Mouse (Mus musculus) embryonic stem cell, embryonic (primary cell): Measurements from ENCODE around the gene Dgkd.

Source experiments
- CTCF ChIA-PET, 4 experiments: fragments of 300-600 bp in 2 of 4; fragments of 350-600 bp in 2 of 4; sonication (Branson Sonifier 250); formaldehyde crosslinking; loops; one replicate each; lab custom pipeline; 2022; ENCODE audit warnings: inconsistent platforms in 2 of 4; lab: Charles Lee
- POLR2A ChIA-PET, 4 experiments: fragments of 300-600 bp in 2 of 4; fragments of 350-600 bp in 2 of 4; sonication (Branson Sonifier 250); formaldehyde crosslinking; loops; one replicate each; lab custom pipeline; 2022; ENCODE audit warnings: antibody characterized with exemption in 4 of 4, inconsistent platforms in 1 of 4; lab: Charles Lee

Gene Dgkd

DNA sequence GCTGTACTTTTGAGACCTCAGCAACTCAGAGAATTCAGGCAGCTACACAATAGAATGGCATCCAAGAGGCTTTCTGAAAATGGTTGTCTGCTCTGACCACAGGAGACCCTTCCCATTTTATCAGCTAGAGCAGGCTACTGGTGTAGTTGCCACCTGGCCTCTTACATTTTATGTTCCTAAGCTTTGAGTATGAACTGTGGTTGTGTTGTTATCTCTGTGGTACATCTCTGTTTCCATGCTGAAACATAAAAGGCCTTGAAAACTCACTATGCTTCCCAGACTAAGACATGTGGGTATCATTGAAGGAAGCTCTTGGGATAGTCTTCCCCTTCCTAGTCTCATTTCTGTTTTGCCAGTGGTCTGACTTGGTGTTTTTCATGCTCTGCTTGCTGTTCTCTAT lies 49.1 kb downstream of the Dgkd start:
- ChIA-PET CTCF (interaction anchor here in 3 of 4 experiments (0.6 to 1.6 kb wide), 3 partner anchors 34 to 64 kb away, joined by 3 to 5 read pairs (median 3); no protein-coding TSS in a partner anchor), POLR2A (interaction anchor here in 2 of 4 experiments (0.6 to 1.4 kb wide), 4 partner anchors 12 to 394 kb away, joined by 3 to 5 read pairs (median 3); partner anchors contain the start of gene Atg16l1 (in 1 of the 2))

DNA sequence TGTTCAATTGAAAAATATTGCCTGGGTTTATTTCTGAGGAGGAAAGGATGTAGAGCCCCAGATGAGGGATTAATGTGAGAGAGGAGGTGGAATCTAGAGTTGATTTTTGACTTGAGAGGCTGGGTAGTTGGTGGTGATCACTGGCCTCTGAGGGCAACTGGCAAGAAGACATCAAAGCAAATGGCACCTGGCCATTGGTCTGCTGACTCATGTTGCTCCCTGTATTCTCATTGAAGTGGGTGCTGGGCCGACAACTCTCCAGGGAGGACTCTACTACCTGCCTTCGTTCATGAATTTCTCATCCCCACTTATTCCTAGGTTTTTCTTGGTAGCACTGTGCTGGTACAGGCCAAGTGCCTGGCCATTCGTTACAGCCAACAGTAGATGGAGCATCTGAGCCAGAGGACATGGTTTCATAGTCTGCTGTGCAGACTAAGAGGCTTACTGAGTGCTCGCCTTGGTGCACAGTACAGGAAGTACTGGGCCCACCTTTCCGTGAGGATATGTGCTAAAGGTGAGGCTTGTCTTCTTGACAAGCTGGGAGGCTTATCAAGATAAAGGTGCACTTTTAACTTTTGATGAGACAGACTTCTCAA lies 53.4 kb downstream of the Dgkd start:
- ChIA-PET POLR2A (interaction anchor here in 1 of 4 experiments (0.7 kb wide), 1 partner anchor 118 kb away, joined by 3 read pairs; no protein-coding TSS in a partner anchor), CTCF (no interaction called here)

DNA sequence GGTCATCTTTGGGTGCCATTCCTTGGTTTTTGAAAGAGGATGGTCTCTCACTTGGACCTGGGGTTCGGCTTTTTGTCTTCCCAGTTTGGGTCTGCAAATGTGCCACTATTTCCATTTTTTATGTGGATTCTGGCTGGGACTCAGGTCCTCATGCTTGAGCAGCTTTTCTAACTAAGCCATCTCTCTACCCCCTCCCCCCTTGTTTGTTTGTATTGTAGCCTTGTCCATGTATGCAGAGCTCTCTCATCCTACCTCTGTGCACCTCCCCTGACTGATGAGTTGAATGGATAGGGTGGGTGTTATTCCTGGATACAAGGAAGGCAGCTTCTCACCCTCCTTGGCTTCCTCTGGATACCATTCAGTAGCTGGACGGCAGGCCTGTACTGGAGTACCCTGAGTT lies 54.9 kb downstream of the Dgkd start:
- POLR2A ChIA-PET: interaction anchor here in 1 of 4 experiments (0.6 kb wide), 1 partner anchor 17 kb away, joined by 3 read pairs; no protein-coding TSS in a partner anchor
- CTCF ChIA-PET: interaction anchor here in 1 of 4 experiments (1.1 kb wide), 1 partner anchor 380 kb away, joined by 3 read pairs; no protein-coding TSS in a partner anchor

DNA sequence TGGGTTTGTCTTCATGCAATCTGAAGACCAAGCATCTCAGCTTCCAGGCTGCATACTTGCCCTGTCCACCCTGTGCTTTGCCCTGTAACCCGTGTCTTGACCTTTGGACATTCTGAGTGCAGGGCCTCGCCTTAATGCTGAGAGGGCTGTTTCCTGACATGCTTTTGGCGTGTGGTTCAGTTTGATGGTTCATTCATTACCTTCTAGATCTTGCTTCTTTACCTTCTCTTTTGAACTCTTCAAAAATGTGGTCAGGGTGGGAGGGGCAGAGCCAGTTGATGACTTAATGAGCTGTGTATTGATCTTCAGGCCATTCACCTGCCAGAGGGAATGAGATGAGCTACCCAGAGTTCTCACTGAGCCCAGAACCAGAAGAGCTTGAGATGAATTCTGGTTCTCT lies 55.6 kb downstream of the Dgkd start:
- ChIA-PET CTCF (interaction anchor here in 1 of 4 experiments (1.1 kb wide), 1 partner anchor 379 kb away, joined by 3 read pairs; no protein-coding TSS in a partner anchor), POLR2A (interaction anchor here in 1 of 4 experiments (0.6 kb wide), 1 partner anchor 18 kb away, joined by 3 read pairs; no protein-coding TSS in a partner anchor)

DNA sequence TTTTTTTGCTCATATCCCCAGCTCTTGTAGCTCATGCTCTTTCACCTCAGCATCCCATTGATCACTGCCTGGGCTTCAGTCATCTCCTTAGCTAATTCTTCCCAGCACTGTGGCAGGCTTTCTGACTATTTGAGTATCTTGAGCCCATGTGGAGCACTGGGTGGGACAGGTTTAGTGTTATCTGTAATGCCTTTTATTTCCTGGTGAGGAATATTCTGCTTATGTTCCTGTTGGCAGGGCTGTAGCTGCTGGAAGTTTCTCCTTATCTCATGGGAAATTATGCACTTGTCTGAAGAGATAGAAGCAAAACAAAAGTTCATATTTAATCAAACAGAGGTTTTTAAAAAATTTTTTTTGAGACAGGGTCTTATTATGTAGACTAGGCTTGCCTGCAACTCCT lies 56.5 kb downstream of the Dgkd start:
- ChIA-PET CTCF (no interaction called here), POLR2A (interaction anchor here in 2 of 4 experiments (0.7 to 1.2 kb wide), 2 partner anchors 31 to 67 kb away, joined by 3 to 4 read pairs; no protein-coding TSS in a partner anchor)

DNA sequence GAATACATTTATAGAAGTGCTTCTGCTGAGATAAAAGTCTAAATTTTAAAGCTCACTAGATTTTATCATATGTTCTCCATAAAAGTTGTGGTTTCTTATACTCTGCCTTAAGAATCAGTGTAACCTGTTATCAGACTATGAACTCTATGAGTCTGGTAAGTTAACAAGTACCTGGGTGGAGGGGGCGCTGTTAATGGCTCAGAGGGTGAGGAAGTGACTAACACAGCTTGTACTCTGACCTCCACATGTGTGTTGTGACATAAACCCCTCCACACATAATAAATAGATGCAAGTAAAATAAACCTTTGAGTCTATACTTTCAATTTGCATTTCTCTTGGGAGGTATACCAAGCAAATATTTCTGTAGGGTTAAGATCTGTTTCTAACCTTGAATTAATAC lies 57.3 kb downstream of the Dgkd start:
- POLR2A ChIA-PET: interaction anchor here in 1 of 4 experiments (1.2 kb wide), 1 partner anchor 32 kb away, joined by 3 read pairs; no protein-coding TSS in a partner anchor
- CTCF ChIA-PET: no interaction called here

DNA sequence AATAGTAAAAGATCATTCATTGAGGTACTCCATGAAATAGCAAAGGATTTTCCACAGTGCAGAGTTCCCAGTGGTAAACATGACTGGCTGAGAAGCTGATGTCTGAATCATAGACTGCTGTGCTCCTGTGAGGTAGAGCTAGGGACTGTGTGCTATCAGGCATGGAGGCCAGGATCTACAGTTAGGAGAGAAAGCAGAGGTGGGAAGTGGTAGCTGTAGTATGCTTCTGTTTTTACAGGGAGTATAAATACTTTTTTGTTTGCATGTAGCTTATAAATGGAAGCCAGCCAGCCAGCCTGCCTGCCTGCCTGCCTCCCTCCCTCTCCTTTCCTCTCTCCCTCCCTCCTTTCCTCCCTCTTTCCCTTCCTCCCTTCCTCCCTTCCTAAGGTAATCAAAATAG lies 60.3 kb downstream of the Dgkd start:
- ChIA-PET CTCF (no interaction called here), POLR2A (interaction anchor here in 1 of 4 experiments (1.7 kb wide), 1 partner anchor 10 kb away, joined by 4 read pairs; no protein-coding TSS in a partner anchor)

DNA sequence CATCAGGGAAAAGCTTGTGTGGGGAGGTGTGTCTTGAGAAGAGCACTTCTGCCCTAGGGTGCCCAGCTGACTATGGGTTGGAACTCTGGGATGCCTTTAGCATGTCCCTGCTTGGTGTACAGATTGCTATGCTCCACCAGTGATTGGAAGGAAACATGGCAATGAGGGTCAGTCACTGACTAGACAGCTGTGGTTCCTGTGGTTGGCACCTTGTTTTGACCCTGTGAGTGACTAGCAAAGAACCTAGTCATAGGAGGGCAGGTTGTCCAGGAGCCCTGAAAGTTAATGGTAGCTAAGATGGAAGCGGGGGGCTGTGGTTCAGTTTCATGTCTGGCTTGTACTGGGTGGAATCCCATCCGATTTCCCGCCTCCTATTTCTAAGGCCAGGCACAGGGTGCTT lies 64.3 kb downstream of the Dgkd start:
- POLR2A ChIA-PET: no interaction called here
- CTCF ChIA-PET: no interaction called here

DNA sequence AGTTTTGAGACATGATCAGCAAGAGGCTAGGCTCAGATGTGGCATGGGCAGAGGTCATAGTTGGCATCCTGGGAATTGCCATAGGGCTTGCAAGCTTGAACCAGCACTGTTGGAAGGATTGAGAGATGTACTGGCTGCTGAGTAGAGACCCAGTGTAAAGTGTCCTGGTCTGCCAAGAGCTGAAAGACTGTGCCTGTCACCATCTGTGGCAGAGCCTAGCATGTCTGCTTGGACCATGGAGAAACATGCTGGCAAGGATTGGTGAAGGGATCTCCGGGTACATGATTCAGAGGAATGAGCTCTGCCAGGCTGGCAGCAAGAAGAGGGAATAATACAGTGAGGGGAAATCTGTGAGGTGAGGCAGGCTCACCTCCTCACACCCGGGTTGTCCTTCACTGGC lies 65.0 kb downstream of the Dgkd start:
- ChIA-PET POLR2A (no interaction called here), CTCF (no interaction called here)

DNA sequence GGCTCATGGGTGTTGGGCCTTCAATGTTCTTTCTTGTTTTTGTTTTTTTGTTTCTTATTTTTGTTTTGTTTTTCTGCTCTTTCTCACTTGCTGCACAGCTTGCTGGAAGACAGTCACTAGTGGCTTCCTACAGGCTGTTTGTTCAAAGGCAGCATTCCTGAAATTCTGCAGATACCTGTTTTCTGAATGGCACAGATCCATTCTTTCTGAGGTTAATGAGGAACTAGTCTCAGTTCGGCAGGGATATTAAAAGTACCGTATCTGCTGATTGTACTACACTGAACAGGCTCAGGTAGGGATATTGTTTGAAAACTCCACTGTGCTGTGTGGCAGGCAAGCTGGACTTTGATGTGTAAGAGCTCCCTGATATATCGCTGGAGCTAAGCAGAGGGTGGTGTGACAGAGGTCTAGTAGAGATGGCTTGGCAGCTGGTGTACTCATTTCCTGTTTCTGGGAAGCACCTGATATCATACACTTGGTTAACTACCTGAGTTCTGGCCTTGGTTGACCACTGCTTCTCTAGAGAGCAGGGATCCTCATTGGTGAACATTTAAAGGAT lies 67.0 kb downstream of the Dgkd start:
- ChIA-PET POLR2A (interaction anchor here in 1 of 4 experiments (0.7 kb wide), 1 partner anchor 631 kb away, joined by 3 read pairs; no protein-coding TSS in a partner anchor), CTCF (interaction anchor here in 1 of 4 experiments (0.6 kb wide), 1 partner anchor 85 kb away, joined by 3 read pairs; no protein-coding TSS in a partner anchor)

DNA sequence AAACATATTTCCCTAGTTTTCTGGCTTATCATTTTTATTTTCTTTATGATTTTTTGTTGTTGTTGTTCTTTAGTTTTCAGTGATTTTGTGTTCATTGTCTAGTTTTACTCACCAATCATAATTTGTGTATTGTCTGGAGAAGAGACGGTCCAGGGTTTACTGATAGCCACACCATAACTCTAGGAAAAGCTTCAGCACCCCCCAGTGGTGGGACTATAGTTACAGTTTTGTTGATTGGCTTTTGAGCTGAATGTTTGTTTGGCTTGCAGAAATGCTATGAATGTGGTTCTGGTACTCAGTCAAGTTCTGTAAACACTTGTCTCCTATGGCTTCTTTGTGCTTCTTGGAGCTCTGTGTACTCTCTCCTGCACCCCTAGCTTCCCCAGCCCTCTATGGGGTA lies 69.6 kb downstream of the Dgkd start:
- CTCF ChIA-PET: interaction anchor here in 3 of 4 experiments (0.5 to 1.8 kb wide), 4 partner anchors 13 to 374 kb away, joined by 3 to 5 read pairs (median 3); no protein-coding TSS in a partner anchor
- POLR2A ChIA-PET: interaction anchor here in 2 of 4 experiments (1.1 to 1.5 kb wide), 4 partner anchors 10 to 352 kb away, joined by 3 to 4 read pairs (median 4); no protein-coding TSS in a partner anchor

DNA sequence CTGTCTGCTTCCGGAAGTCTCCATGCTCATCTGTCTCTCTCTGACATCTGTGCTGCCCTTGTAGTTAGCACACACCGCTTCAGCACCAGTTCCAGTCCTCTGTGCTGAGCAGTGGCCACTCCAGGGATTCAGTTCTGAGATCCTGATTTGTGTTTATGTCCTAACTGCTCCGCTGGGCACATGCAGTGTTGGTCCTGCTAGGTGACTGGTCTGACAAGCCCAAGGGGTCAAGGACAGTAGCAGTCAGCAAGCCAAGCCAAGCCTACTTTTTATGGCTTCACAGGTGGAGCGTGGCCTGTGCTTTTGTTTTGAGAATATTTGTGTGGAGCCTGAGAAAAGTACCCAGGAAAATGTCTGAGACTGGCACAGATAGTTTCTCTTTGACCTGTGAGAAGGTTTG lies 71.8 kb downstream of the Dgkd start:
- ChIA-PET POLR2A (no interaction called here), CTCF (interaction anchor here in 3 of 4 experiments (0.6 to 1.5 kb wide), 3 partner anchors 12 to 442 kb away, joined by 3 to 4 read pairs (median 4); no protein-coding TSS in a partner anchor)

DNA sequence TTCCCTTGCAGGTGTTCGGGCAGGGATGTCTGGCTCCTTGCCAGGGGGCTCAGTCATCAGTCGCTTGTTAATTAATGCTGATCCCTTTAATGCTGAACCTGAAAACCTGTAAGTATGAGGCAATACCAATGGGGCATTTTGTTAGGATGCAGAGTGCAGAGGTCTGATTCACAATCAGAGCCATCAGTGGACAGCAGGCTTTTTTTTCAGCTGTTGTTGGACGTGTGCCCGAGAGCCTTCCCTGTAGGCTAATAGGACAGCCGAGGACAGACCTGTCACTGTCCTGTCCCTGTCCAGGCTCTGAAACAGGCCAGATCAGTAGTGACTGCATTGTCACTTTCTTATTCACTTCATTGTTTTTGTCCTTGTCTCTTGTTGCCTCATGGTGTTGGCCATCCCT lies 76.6 kb downstream of the Dgkd start:
- CTCF ChIA-PET: no interaction called here
- POLR2A ChIA-PET: no interaction called here

DNA sequence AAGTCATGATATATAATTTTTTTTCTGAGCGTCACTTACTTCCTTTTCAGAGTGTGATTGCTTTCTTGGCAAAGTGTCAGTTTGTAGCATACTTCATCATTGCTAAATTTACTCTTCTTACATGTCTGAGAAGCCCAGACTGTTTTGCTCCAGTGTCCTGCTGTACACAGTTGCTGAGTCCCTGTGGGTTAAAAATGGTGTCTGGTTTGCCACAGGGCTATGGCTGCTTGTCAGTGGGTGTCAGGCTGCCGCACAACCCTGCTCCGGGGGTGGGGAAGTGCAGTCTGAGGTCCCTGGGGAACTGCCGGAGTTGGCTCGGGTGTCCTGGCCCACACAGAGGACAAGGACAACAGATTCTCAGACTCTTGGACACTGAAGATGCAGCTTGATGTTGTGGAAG lies 80.0 kb downstream of the Dgkd start:
- ChIA-PET POLR2A (interaction anchor here in 1 of 4 experiments (1.4 kb wide), 1 partner anchor 73 kb away, joined by 3 read pairs; no protein-coding TSS in a partner anchor), CTCF (no interaction called here)

DNA sequence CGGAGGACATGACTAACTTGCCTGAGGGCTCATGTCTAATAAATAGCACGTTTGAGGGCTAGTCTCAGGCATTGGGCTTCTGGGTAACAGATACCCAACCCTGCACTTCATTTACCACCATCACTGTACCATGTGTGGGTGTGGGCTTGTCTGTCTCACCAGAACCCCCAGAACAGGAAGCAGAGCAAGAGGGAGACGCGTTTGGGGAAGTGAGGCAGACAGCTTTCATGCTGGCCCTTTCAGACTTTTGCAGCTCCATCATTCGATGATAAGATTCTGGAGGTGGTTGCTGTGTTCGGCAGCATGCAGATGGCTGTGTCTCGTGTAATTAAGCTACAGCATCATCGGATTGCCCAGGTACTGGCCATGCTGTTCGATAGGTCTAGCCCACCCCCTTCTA lies 82.0 kb downstream of the Dgkd start:
- POLR2A ChIA-PET: interaction anchor here in 1 of 4 experiments (0.6 kb wide), 1 partner anchor 92 kb away, joined by 3 read pairs; no protein-coding TSS in a partner anchor
- CTCF ChIA-PET: interaction anchor here in 2 of 4 experiments (1.3 to 1.6 kb wide), 2 partner anchors 13 kb away, joined by 4 to 5 read pairs; no protein-coding TSS in a partner anchor

DNA sequence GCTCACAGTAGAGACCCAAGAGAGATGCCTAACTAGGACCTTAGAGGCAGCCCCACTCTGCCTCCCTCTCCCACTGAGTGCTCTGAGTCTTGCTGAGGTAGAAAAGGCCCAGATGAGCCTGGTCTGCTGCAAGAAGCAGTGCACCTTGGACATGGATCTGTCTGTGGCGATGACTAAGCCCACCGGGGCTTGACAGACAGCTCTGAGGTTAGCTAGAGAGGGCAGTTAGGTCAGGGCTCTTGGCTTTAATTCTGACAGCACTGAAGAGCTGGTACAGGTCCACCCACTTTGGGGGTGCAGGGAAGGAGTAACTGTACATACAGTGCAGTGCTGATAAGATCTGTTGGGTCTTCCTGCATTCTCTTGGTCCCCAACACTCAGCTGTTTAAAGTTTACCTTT lies 82.5 kb downstream of the Dgkd start:
- CTCF ChIA-PET: interaction anchor here in 2 of 4 experiments (1.3 to 1.6 kb wide), 2 partner anchors 12 to 14 kb away, joined by 4 to 5 read pairs; no protein-coding TSS in a partner anchor
- POLR2A ChIA-PET: interaction anchor here in 1 of 4 experiments (0.6 kb wide), 1 partner anchor 92 kb away, joined by 3 read pairs; no protein-coding TSS in a partner anchor

DNA sequence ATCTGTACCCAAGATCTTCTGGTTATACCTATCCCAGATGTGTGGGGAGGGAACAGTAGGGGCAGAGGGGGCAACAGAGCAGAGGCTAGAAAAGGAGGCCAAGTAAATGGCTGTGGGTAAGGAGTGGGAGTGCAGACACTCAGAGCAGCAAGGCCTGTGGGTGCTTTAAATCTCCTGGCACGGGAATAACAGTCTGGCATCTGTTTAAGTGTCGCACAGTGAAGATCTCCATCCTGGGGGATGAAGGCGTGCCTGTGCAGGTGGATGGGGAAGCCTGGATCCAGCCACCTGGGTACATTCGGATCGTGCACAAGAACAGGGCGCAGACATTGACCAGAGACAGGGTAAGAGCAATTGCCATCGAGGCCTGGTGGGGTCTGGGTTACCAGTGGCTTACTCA lies 83.0 kb downstream of the Dgkd start:
- ChIA-PET CTCF (interaction anchor here in 3 of 4 experiments (0.5 to 2.0 kb wide), 17 partner anchors 9 to 489 kb away, joined by 3 to 6 read pairs (median 4); no protein-coding TSS in a partner anchor), POLR2A (interaction anchor here in 1 of 4 experiments (0.7 to 2.1 kb wide), 4 partner anchors 9 to 13 kb away, joined by 3 to 6 read pairs (median 5); no protein-coding TSS in a partner anchor)

DNA sequence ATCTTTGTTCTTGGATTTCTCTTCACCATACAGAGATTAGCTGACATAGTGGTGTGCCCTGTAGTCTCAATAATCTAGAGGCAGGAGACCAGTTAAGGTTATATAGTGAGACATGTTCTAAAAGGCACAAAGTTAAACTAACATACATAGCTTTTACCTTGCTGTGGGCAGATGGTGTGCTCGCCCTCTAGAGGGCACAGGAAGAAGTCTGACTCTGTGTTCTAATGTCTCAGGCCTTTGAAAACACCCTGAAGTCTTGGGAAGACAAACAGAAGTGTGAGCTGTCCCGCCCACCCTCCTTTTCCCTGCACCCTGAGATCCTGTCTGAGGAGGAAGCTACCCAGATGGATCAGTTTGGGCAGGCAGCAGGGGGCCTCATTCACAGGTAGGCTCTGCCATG lies 83.4 kb downstream of the Dgkd start:
- CTCF ChIA-PET: interaction anchor here (0.5 to 2.0 kb wide), 21 partner anchors 9 to 489 kb away, joined by 3 to 6 read pairs (median 3); no protein-coding TSS in a partner anchor
- POLR2A ChIA-PET: interaction anchor here in 2 of 4 experiments (0.6 to 2.1 kb wide), 8 partner anchors 9 to 208 kb away, joined by 3 to 7 read pairs (median 4); no protein-coding TSS in a partner anchor

DNA sequence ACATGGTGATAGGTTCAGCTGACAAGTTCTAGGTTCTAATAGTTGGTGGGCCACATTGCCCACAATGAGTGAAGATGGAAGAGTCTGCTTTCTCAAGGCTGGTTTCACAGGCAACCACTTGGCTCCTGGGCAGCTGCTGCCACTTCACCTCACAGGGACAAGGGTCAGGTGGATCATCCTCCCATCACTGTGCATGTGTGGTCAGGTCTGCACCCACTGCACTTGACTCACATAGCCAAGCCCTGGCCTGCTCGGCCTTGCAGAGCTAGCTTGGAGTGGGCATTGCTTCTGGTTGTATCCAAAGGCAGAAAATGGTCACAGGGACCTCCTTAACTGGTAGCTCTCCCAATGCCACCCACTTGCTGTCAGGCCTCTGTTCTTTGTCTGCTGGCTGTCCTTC lies 88.7 kb downstream of the Dgkd start:
- ChIA-PET POLR2A (interaction anchor here in 1 of 4 experiments (1.0 kb wide), 2 partner anchors 48 to 66 kb away, joined by 3 to 5 read pairs; no protein-coding TSS in a partner anchor), CTCF (no interaction called here)
